Mouse (Mus musculus) heart, embryonic 14.5 days (tissue): Measurements from ENCODE around the gene Palm2. TPM values are rescaled to one million over a fixed set of nuclear protein-coding genes. Genes with fewer than 3 reads are reported as not detected.

Source experiments
- ATAC-seq: fragments of 200-750 bp; cut with Nextera tagmentation; 2 replicates; pipeline ENCODE4 v1.8.0; 2017; ENCODE audit warnings: low read depth, moderate TSS enrichment; ENCODE audit not compliant: insufficient number of reproducible peaks, insufficient read depth, low FRiP score
- H3K27ac ChIP-seq, 2 experiments: fragments of 200-500 bp in 1 of 2; fragments of 300-500 bp in 1 of 2; sonication (generic) in 1 of 2; replicated peaks in 1 of 2; 2 replicates each; pipeline ENCODE4 v1.5.1; 2012 to 2014; ENCODE audit warnings: low read depth in 2 of 2, low read length in 2 of 2, control low read depth in 1 of 2, mild to moderate bottlenecking in 1 of 2, mixed read lengths in 1 of 2; ENCODE audit not compliant: control insufficient read depth in 1 of 2, insufficient read depth in 1 of 2
- H3K27me3 ChIP-seq: fragments of 300-500 bp; sonication (generic); 2 replicates; pipeline ENCODE4 v1.6.1; 2014; ENCODE audit warnings: mild to moderate bottlenecking, low read length, control low read depth; ENCODE audit not compliant: control insufficient read depth, insufficient read depth
- H3K36me3 ChIP-seq: fragments of 300-500 bp; sonication (generic); 2 replicates; pipeline ENCODE4 v1.6.1; 2014; ENCODE audit warnings: mild to moderate bottlenecking, control low read depth, low read length, mixed read lengths; ENCODE audit not compliant: control insufficient read depth, insufficient read depth
- H3K4me1 ChIP-seq, 2 experiments: fragments of 200-500 bp in 1 of 2; fragments of 300-500 bp in 1 of 2; sonication (generic) in 1 of 2; 2 replicates each; pipeline ENCODE4 v1.6.1; 2012 to 2014; ENCODE audit warnings: low read length in 2 of 2, control low read depth in 1 of 2, mixed read lengths in 1 of 2; ENCODE audit not compliant: control insufficient read depth in 2 of 2, insufficient read depth in 2 of 2
- H3K4me2 ChIP-seq: fragments of 300-500 bp; sonication (generic); 2 replicates; pipeline ENCODE4 v1.6.1; 2014; ENCODE audit warnings: mild to moderate bottlenecking, low read length
- H3K4me3 ChIP-seq, 2 experiments: fragments of 200-500 bp in 1 of 2; fragments of 300-500 bp in 1 of 2; sonication (generic) in 1 of 2; 2 replicates each; pipeline ENCODE4 v1.5.1; 2012 to 2014; ENCODE audit warnings: low read length in 2 of 2, mild to moderate bottlenecking in 2 of 2, control low read depth in 1 of 2, low read depth in 1 of 2, moderate library complexity in 1 of 2; ENCODE audit not compliant: control insufficient read depth in 1 of 2, insufficient read depth in 1 of 2
- H3K9ac ChIP-seq: fragments of 300-500 bp; sonication (generic); 2 replicates; pipeline ENCODE4 v1.6.1; 2014; ENCODE audit warnings: mild to moderate bottlenecking, low read length
- H3K9me3 ChIP-seq: fragments of 300-500 bp; sonication (generic); 2 replicates; pipeline ENCODE4 v1.6.1; 2016; ENCODE audit warnings: low read length, control low read depth; ENCODE audit not compliant: control insufficient read depth
- WGBS: fragments of 180-500 bp; shearing (Covaris S2); extraction: QIAGEN DNeasy Blood & Tissue Kit; methylation state at CpG from one replicate; pipeline ENCODE4 v1.1.7; 2014; 5-methylcytosine and 5-hydroxymethylcytosine counted together
- polyA plus RNA-seq: library from polyadenylated mRNA; unstranded; fragments of >200 nt; fragmentation: Nextera tagmentation; extraction: Ambion mirVana; gene quantifications from 2 replicates; pipeline ENCODE4 v1.2.1, GENCODE M21; 2014

The Palm2 gene
- polyA plus RNA-seq, 1 experiment from 2014 or later: 21.0 TPM

DNA sequence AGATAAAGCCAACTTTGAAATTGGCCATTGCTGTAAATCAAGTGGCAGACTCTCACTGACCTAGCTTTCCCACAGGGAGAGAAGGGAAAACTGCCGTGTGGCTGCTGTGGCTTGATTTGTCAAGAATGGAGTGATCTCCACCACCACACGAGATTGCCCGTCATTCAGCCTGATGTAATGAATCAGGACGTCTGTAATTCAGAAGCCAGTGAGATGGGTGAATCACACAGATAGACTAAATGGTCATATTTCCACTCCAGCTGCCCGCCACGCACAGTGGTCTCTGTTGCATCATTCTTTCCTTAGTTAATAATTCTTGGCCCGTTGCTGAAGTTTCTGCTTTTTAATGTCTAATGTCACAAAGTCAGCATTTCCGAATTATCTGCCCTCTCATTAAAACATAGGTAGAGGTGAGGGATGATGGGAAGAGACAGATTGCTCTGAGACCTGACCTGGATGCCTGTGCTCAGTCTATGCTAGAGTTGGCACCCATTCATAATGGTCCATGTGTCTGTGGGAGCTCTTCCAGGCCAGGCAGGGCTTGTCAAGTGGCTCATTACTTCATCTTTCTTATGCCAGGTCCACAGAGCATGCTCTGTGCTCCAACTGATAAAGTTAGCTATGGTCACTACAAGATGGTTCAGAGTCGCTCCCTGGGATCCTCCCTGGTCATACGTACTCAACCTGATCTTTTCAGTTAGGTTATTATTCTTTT is 168.0 kb downstream of the Palm2 start:
- Histone ChIP-seq H3K27ac (peak overlapping the region; percentile 33 to 71), H3K9me3 (no peaks in the 10 kb centered on the region), H3K4me2 (no peak overlapping the region), H3K36me3 (no peaks in the 10 kb centered on the region), H3K27me3 (no peaks in the 10 kb centered on the region), H3K4me3 (no peak overlapping the region), H3K4me1 (peaks cover 51 to 84% of the 10 kb centered on the region in 2 experiments), H3K9ac (peak overlapping the region; percentile 38; the same call in 1 of the 2 replicates)
- no peak for ATAC-seq
- 55% methylated on average over 10 of the region's 10 CpGs for WGBS

DNA sequence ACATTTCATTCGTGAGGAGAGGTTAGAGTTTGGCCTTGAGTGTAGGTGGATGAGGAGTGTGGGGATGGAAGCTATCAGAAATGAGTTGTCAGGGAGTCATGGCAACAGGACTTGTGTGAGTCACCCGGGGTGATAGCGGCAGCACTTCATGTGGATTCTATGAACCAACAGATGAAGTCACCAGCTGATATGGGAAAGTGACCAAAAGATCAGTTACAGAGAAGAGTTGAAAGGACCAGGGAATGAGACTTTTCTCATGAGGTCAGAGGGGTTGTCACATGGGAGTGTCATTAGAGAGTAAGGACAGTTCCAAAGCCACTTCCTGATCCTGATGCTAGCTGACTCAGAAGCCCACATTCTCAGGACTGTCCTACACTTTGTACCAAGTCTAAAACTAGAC is 172.2 kb downstream of the Palm2 start:
- ATAC-seq: peak; percentile 40; the same call in 1 of the 2 replicates
- peaks cover 32 to 68% of the 10 kb centered on the region in 2 experiments for H3K4me1 ChIP-seq
- H3K9me3 ChIP-seq: no peaks in the 10 kb centered on the region
- no peaks in the 10 kb centered on the region for H3K27me3 ChIP-seq
- 0 out of 2 replicates have a peak, but pooled peaks cover 5% of the 10 kb centered on the region for H3K36me3 ChIP-seq
- peak overlapping the region; percentile 68 to 80 for H3K27ac ChIP-seq
- WGBS: 6% methylated on average over 3 of the region's 3 CpGs
- no peak overlapping the region for H3K9ac ChIP-seq
- no peak overlapping the region for H3K4me3 ChIP-seq
- H3K4me2 ChIP-seq: peak overlapping the region; percentile 12

DNA sequence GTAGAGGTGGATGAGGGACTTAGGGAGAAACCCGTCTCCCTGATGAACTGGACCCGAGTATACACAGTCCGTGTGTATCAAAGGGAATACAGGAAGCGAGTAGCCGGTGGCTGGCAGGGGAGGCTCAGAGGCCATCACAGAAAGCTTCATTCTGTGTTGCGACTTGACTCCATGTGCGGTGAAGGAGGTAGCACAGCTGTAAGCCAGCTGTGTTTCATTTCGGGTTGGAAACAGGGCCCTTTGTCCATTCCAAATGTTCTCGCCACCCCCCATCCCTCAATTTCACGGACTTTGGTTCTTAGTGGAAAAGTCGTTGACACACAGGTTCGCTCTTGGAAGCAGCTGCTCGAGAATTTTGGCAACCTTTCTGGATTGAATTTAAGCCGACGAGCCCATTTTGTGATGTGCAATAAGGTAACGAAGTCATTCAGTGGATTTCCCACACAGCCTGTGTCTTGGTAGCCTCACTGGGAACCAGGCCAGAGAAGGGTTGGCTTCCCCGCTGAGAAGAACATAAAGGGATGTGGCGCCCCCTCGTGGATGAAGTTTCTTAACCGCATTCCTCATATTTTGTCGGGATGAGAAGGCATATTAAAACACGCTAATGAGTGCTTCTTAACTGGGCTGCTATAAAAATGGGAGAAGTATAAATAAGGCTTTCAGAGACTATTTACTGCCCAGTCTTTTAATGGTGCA is 173.3 kb downstream of the Palm2 start:
- no peaks in the 10 kb centered on the region for H3K9me3 ChIP-seq
- H3K36me3 ChIP-seq: 0 out of 2 replicates have a peak, but pooled peaks cover 5% of the 10 kb centered on the region
- ATAC-seq: no peak
- peak overlapping the region; percentile 52 for H3K4me2 ChIP-seq
- H3K4me1 ChIP-seq: peaks cover 29 to 68% of the 10 kb centered on the region in 2 experiments
- H3K27ac ChIP-seq: peak overlapping the region; percentile 68 to 80; a peak in 3 of 4 replicates
- no peak overlapping the region for H3K4me3 ChIP-seq
- WGBS: 33% methylated on average over 22 of the region's 22 CpGs
- no peaks in the 10 kb centered on the region for H3K27me3 ChIP-seq
- peak overlapping the region; percentile 48; the same call in 1 of the 2 replicates for H3K9ac ChIP-seq

DNA sequence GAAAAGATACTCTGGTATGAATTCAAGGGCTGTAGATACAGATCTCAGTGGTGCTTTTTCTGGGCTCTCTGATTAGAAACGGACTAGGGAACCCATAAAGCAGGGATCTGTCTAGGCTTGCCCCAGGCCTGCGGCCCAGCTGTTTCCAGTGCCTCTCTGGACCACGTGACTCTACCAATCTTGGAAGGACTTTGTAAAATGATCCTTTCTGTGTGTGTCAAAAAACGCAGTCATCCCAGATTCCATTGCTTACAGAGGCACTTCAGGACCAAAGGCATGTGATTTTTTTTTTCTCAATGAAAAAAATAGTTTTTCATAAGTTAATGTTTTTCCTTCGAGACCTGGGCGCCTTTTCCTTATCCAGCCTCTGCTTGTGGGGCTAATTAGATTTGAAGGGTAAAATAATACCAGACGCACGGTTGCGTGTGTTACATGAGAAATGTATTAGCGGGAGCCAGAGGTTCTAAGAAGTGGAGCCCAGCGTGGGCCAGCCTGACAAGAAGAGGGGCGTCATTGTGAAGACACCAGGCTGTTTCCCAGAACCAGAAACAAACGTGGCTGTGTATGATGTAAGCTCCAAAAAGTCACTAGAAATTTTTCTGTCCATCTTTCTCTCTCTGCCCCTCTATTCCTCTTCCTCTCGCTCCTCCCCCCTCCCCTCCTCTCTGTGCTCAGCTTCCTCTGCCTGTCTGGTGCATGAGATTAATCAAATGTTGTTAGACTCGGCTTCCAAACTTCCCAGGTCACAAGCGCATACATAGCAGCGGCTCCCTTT is 177.4 kb downstream of the Palm2 start:
- H3K9me3 ChIP-seq: no peaks in the 10 kb centered on the region
- H3K4me3 ChIP-seq: no peak overlapping the region; a peak in 1 of 4 replicates
- no peak for ATAC-seq
- H3K27me3 ChIP-seq: no peaks in the 10 kb centered on the region
- H3K4me2 ChIP-seq: peak overlapping the region; percentile 40
- peaks cover 23 to 46% of the 10 kb centered on the region in 2 experiments for H3K4me1 ChIP-seq
- H3K27ac ChIP-seq: peak overlapping the region; percentile 15 to 59
- H3K36me3 ChIP-seq: 0 out of 2 replicates have a peak, but pooled peaks cover 5% of the 10 kb centered on the region
- WGBS: 55% methylated on average over 17 of the region's 17 CpGs
- H3K9ac ChIP-seq: 0 out of 2 replicates have a peak overlapping the region, but pooled peaks have one; percentile 12

DNA sequence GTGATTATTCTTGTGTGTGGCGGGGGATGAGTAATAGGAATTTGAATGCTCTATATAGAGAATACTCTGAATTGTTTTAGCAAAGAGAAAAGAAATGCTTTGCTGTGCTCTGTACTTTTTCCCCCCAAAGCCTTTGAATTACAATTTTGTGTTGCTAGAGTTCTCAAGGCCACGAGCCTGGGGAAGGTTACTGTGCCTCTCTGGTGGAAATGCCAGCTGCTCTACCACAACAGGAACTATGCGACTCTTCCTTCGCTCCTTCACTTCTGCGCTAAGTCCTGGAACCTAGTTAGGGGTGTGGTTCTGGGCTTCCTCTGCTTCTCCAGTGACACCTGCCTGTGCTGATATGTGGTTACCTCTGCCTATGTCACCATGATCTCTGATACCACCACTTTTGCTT is 178.7 kb downstream of the Palm2 start:
- Histone ChIP-seq H3K4me1 (peaks cover 16 to 39% of the 10 kb centered on the region in 2 experiments), H3K27ac (peak overlapping the region in 1 of 2 experiments; percentile 7; a peak in 1 of 4 replicates), H3K27me3 (no peaks in the 10 kb centered on the region), H3K9ac (no peak overlapping the region; the same call in 1 of the 2 replicates), H3K4me2 (no peak overlapping the region), H3K36me3 (0 out of 2 replicates have a peak, but pooled peaks cover 5% of the 10 kb centered on the region), H3K9me3 (no peaks in the 10 kb centered on the region), H3K4me3 (no peak overlapping the region)
- ATAC-seq: no peak
- WGBS: 80% methylated on average over 5 of the region's 5 CpGs

DNA sequence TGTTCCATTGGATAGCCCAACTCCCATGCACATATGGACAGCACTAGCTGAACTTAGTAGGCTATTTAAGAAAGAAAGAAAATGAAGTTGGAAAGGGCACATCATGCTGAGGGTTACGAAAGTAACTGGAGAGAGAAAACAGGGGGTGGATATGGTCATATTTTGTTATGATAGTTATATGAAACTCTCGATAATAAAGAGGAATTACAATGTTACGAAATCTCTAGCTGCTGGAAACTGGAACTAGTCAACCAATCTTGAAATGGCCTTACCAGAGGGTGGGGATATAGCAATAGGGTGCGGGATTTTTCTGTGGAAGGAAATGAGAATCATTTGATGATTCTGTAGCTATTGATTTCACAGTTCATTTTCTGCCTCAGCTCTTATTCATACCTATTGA is 180.6 kb downstream of the Palm2 start:
- H3K36me3 ChIP-seq: peaks cover 5% of the 10 kb centered on the region; the same call in 1 of the 2 replicates
- no peak overlapping the region for H3K4me3 ChIP-seq
- ATAC-seq: no peak
- peaks cover 11 to 37% of the 10 kb centered on the region in 2 experiments for H3K4me1 ChIP-seq
- H3K9ac ChIP-seq: no peak overlapping the region
- H3K27me3 ChIP-seq: no peaks in the 10 kb centered on the region
- 94% methylated on average over 4 of the region's 4 CpGs for WGBS
- peaks cover 5% of the 10 kb centered on the region; the same call in 1 of the 2 replicates for H3K9me3 ChIP-seq
- H3K27ac ChIP-seq: no peak overlapping the region
- H3K4me2 ChIP-seq: no peak overlapping the region

DNA sequence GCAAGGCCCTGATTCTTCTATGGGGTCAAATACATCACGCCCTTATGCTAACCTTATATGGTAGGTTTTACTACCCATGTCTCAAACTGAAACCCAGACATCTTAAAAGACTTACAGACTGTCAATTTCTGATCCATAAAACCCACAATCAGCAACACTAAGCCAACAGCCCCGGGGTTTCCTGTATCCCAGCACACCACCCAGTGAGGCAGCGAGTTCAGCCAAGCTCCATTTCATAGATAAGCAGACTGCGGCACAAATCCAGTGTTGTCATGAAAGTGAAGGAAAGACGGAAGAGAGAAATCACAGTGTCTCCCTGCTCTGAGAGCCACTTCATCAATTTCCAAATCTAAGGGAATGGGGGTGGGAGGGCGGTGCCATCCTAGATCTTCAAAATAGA is 184.7 kb downstream of the Palm2 start:
- ATAC-seq: no peak
- Histone ChIP-seq H3K4me3 (no peak overlapping the region), H3K4me2 (no peak overlapping the region), H3K4me1 (peaks cover 4 to 22% of the 10 kb centered on the region in 2 experiments), H3K9ac (no peak overlapping the region), H3K36me3 (peaks cover 6% of the 10 kb centered on the region), H3K9me3 (peaks cover 5% of the 10 kb centered on the region; the same call in 1 of the 2 replicates), H3K27me3 (no peaks in the 10 kb centered on the region), H3K27ac (0 out of 4 replicates have a peak overlapping the region, but pooled peaks of 1 of the 2 experiments have one; percentile 3)
- WGBS: 83% methylated on average over 6 of the region's 6 CpGs
